Mouse (Mus musculus) neural tube, postnatal 0 days (tissue): Measurements from ENCODE around the gene Rnf169. TPM values are rescaled to one million over a fixed set of nuclear protein-coding genes. Genes with fewer than 3 reads are reported as not detected.

ENCODE experiments used
- polyA plus RNA-seq: library from polyadenylated mRNA; unstranded; fragments of >200 nt; fragmentation: Nextera tagmentation; extraction: Ambion mirVana; gene quantifications from 2 replicates; pipeline ENCODE4 v1.2.1, GENCODE M21; 2015

Gene Rnf169
- polyA plus RNA-seq = 3.2 and 3.7 TPM in 2 replicates

DNA sequence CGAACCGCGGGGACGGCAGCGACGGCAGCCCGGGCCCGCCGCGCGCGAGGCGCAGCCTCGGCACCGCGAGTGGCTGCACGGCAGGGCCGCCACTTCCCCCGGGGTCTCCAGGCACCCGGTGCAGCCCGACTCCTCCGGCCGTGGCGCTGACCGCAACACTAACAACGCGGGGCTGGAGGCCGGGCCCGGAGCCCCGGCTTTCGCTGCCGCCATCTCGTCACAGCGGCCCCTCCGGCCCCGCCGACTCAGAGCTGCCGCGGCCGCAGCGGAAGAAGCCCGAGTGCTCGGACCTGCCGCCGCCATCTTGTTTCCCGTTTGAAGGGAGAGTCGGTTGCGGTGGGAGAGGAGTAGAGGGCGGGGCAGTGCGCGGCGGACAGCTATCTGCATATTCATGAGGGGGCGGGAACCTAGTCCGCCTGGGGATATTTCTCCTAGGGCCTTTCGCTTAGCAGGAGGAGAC lies at the start of gene Rnf169:
Gene Rnf169 (minus strand): TSS at position 317 of the 460 bp plus-strand sequence.

GRCm38 (mm10) chr7:100005790-100006189 lies 25.5 kb upstream of the Rnf169 start, which contains the start of gene Chrdl2:
Chrdl2 (plus strand) TSS chr7:100006172.

Other genes starting within 250 kb of the Rnf169 start
- not detected in 2 replicates for gene Olfr521, start 216.9 kb downstream of the Rnf169 start, polyA plus RNA-seq
- 2.3 and 2.5 TPM in 2 replicates for gene Neu3, start 152.0 kb downstream of the Rnf169 start, polyA plus RNA-seq
- 0.78 and 0.85 TPM in 2 replicates for gene Xrra1, start 121.3 kb downstream of the Rnf169 start, polyA plus RNA-seq
- 274 and 277 TPM in 2 replicates for gene Spcs2, start 117.0 kb downstream of the Rnf169 start, polyA plus RNA-seq
- gene Chrdl2, start 25.7 kb upstream of the Rnf169 start, polyA plus RNA-seq = 0.32 and 0.64 TPM in 2 replicates
- gene Pold3, start 141.1 kb upstream of the Rnf169 start, polyA plus RNA-seq = 29.3 and 32.3 TPM in 2 replicates
- gene Lipt2, start 178.8 kb upstream of the Rnf169 start, polyA plus RNA-seq = 15.9 and 16.5 TPM in 2 replicates
- gene Kcne3, start 196.1 kb upstream of the Rnf169 start, polyA plus RNA-seq = 0.55 and 0.72 TPM in 2 replicates
- gene Pgm2l1, start 246.9 kb upstream of the Rnf169 start, polyA plus RNA-seq = 33.7 and 38.5 TPM in 2 replicates